ENCODE assay signal across 8 mouse cellular contexts in the genomic region with DNA sequence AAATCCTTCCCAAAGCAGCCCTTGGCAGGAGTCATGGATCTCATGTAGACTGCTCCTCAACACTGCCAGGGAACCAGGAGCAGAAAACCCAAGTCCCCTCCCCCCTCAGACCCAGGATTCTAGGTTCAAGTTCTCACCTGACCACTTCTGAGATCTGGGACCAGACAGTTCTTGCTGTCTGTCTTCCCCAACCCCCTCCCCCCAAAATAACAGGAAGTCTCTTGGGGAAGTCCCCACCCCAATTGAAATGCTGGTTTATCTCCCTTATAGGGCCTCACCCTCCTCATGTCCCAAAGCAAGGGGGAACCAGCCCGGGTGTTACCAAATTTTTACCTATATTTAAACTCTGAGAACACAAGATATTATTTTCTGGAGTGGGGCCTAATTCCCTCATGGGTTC. TPM values are rescaled to one million over a fixed set of nuclear protein-coding genes. Genes with fewer than 3 reads are reported as not detected.
DNase-seq lines count a peak whose midpoint lies in the region; ATAC-seq and TF ChIP-seq lines count a peak whose summit lies in the region.

No protein-coding gene starts in this region.

- peaks cover 39% of the 10 kb centered on the region for H3K79me2 ChIP-seq in CH12.LX (replicated peaks; ENCODE audit: control insufficient read depth, extremely low read depth, insufficient read depth, poor library complexity, severe bottlenecking)

- dilution Hi-C loops in CH12.LX (cut with MboI; ENCODE audit: extremely low pct_ligation_motif_present, extremely low pct_unique_long_range_greater_than_20kb, low sequenced_read_pairs): no loop called here

- H3K27ac ChIP-seq in hindbrain, embryonic 15.5 days (replicated peaks): 0 out of 2 replicates have a peak overlapping the region, but pooled peaks have one; percentile 71
- no peak overlapping the region for H3K27ac ChIP-seq in hindbrain, embryonic 16.5 days (ENCODE audit: low read depth, low read length)
- peak overlapping the region; percentile 97 for H3K27ac ChIP-seq in CH12.LX (ENCODE audit: insufficient read depth, low read depth)
- peak overlapping the region; percentile 78 to 89 for H3K27ac ChIP-seq in heart, embryonic 14.5 days (replicated peaks in 1 of 2; ENCODE audit: control insufficient read depth in 1 of 2, insufficient read depth in 1 of 2, low read depth in 2 of 2, low read length in 2 of 2)

- TF ChIP-seq POLR2A in CH12.LX (IDR thresholded peaks at IDR 0.05; ENCODE audit: low read depth, low read length): no peak

- no peak overlapping the region for H3K9ac ChIP-seq in hindbrain, embryonic 15.5 days
- H3K9ac ChIP-seq in hindbrain, embryonic 16.5 days (ENCODE audit: low read depth, low read length): no peak overlapping the region
- H3K9ac ChIP-seq in CH12.LX (ENCODE audit: insufficient read depth, low read depth): peak overlapping the region; percentile 98
- H3K9ac ChIP-seq in heart, embryonic 14.5 days (ENCODE audit: low read length): peak overlapping the region; percentile 84

- no peak for TF ChIP-seq RAD21 in CH12.LX (IDR thresholded peaks at IDR 0.05; ENCODE audit: low read depth, low read length)

- no peak overlapping the region for H3K4me3 ChIP-seq in hindbrain, embryonic 15.5 days
- no peak overlapping the region for H3K4me3 ChIP-seq in hindbrain, embryonic 16.5 days (ENCODE audit: low read length)
- peak overlapping the region in 1 of 3 experiments; percentile 77 for H3K4me3 ChIP-seq in CH12.LX (replicated peaks in 1 of 3; ENCODE audit: low read depth in 2 of 3, low read length in 2 of 3, poor library complexity in 1 of 3)
- peak overlapping the region in 1 of 2 experiments; percentile 75; a peak in 2 of 4 replicates for H3K4me3 ChIP-seq in heart, embryonic 14.5 days (ENCODE audit: control insufficient read depth in 1 of 2, insufficient read depth in 1 of 2, low read depth in 1 of 2, low read length in 2 of 2)

- peaks cover 40% of the 10 kb centered on the region for H3K4me1 ChIP-seq in hindbrain, embryonic 15.5 days (replicated peaks)
- H3K4me1 ChIP-seq in hindbrain, embryonic 16.5 days (ENCODE audit: control insufficient read depth, insufficient read depth, low read depth, low read length): peaks cover 13% of the 10 kb centered on the region
- H3K4me1 ChIP-seq in CH12.LX (ENCODE audit: control insufficient read depth in 1 of 2, insufficient read depth in 2 of 2): peaks cover 18 to 43% of the 10 kb centered on the region in 2 experiments
- H3K4me1 ChIP-seq in heart, embryonic 14.5 days (ENCODE audit: control insufficient read depth in 2 of 2, insufficient read depth in 2 of 2, low read length in 2 of 2): peaks cover 12 to 32% of the 10 kb centered on the region in 2 experiments; a peak in 3 of 4 replicates

- 0 out of 2 replicates have a peak, but pooled peaks have one; percentile 10 for TF ChIP-seq EP300 in CH12.LX (IDR thresholded peaks at IDR 0.05; ENCODE audit: low read length)

- no peak for ATAC-seq in hindbrain, embryonic 15.5 days (ENCODE audit: low FRiP score, low read depth)
- no peak for ATAC-seq in hindbrain, embryonic 16.5 days
- ATAC-seq in heart, embryonic 14.5 days (ENCODE audit: insufficient number of reproducible peaks, insufficient read depth, low FRiP score, low read depth): no peak
- peak; percentile 22 for ATAC-seq in megakaryocyte, adult 5-6 weeks (ENCODE audit: poor library complexity, severe bottlenecking)
- ATAC-seq in erythroblast, adult 5-6 weeks (replicated peaks; ENCODE audit: low FRiP score, poor library complexity, severe bottlenecking): no peak

- WGBS in hindbrain, embryonic 15.5 days: 64% methylated on average over 1 of the region's 1 CpGs
- 84% methylated on average over 1 of the region's 1 CpGs for WGBS in hindbrain, embryonic 16.5 days
- WGBS in heart, embryonic 14.5 days: 58% methylated on average over 1 of the region's 1 CpGs

- 0 out of 2 replicates have a peak overlapping the region, but pooled peaks have one; percentile 63 for H3K4me2 ChIP-seq in hindbrain, embryonic 15.5 days
- H3K4me2 ChIP-seq in hindbrain, embryonic 16.5 days (ENCODE audit: low read length): no peak overlapping the region
- peak overlapping the region; percentile 63 for H3K4me2 ChIP-seq in CH12.LX (ENCODE audit: insufficient read depth, low read depth, poor library complexity, severe bottlenecking)
- peak overlapping the region; percentile 80 for H3K4me2 ChIP-seq in heart, embryonic 14.5 days (ENCODE audit: low read length)

- no peaks in the 10 kb centered on the region for H3K36me3 ChIP-seq in hindbrain, embryonic 15.5 days
- no peaks in the 10 kb centered on the region for H3K36me3 ChIP-seq in hindbrain, embryonic 16.5 days (ENCODE audit: control insufficient read depth, insufficient read depth, low read length)
- peaks cover 23 to 42% of the 10 kb centered on the region in 2 experiments for H3K36me3 ChIP-seq in CH12.LX (replicated peaks in 1 of 2; ENCODE audit: control insufficient read depth in 1 of 2, insufficient read depth in 1 of 2, low read length in 1 of 2)
- H3K36me3 ChIP-seq in heart, embryonic 14.5 days (ENCODE audit: control insufficient read depth, insufficient read depth, low read length): no peaks in the 10 kb centered on the region

- H3K27me3 ChIP-seq in hindbrain, embryonic 15.5 days: no peaks in the 10 kb centered on the region
- H3K27me3 ChIP-seq in hindbrain, embryonic 16.5 days (replicated peaks; ENCODE audit: control insufficient read depth, insufficient read depth, low read length): no peaks in the 10 kb centered on the region
- no peaks in the 10 kb centered on the region for H3K27me3 ChIP-seq in CH12.LX (replicated peaks)
- H3K27me3 ChIP-seq in heart, embryonic 14.5 days (ENCODE audit: control insufficient read depth, insufficient read depth, low read length): no peaks in the 10 kb centered on the region

- no peak for TF ChIP-seq CTCF in CH12.LX (conservative IDR thresholded peaks at IDR 0.05 in 1 of 2, IDR thresholded peaks at IDR 0.05 in 1 of 2; ENCODE audit: low read depth in 2 of 2, low read length in 2 of 2)

- in situ Hi-C loops in CH12.LX (cut with MboI; ENCODE audit: low pct_ligation_motif_present, low pct_unique_long_range_greater_than_20kb, low sequenced_read_pairs): loop anchor here (10.0 kb wide), 1 partner anchor 47 kb away; no protein-coding TSS in a partner anchor

- DNase-seq in CH12.LX (ENCODE audit: extremely low read depth): peak; percentile 88
- DNase-seq in embryo, embryonic 9.5 days (ENCODE audit: extremely low spot score): no peak
- DNase-seq in testis, postnatal 14 days (ENCODE audit: low spot score): no peak

- no peaks in the 10 kb centered on the region for H3K9me3 ChIP-seq in hindbrain, embryonic 15.5 days
- H3K9me3 ChIP-seq in hindbrain, embryonic 16.5 days (ENCODE audit: control insufficient read depth, low read length): no peaks in the 10 kb centered on the region
- H3K9me3 ChIP-seq in CH12.LX (replicated peaks; ENCODE audit: low read length): no peaks in the 10 kb centered on the region
- H3K9me3 ChIP-seq in heart, embryonic 14.5 days (ENCODE audit: control insufficient read depth, low read length): no peaks in the 10 kb centered on the region

RNA-seq across cellular contexts. Expression of a gene that starts 0.9 kb away (rescaled TPM):
- polyA plus RNA-seq in hindbrain, embryonic 15.5 days (2015; fragmentation: Nextera tagmentation; extraction: Ambion mirVana): 64.6 and 73.5 TPM in 2 replicates
- polyA plus RNA-seq in hindbrain, embryonic 16.5 days (2015; fragmentation: Nextera tagmentation; extraction: Ambion mirVana): 47.0 and 62.1 TPM in 2 replicates
- total RNA-seq in CH12.LX (2012; rRNA removed) (37.8 and 40.2 TPM in 2 replicates), CH12.LX (2014; rRNA removed) (14.6 and 17.8 TPM in 2 replicates)
- 128 and 134 TPM in 2 replicates for polyA plus RNA-seq in CH12.LX (2012; ENCODE audit: insufficient read length, low read depth)
- polyA plus RNA-seq in heart, embryonic 14.5 days (2014; fragmentation: Nextera tagmentation; extraction: Ambion mirVana): 58.4 and 63.3 TPM in 2 replicates
- total RNA-seq in megakaryocyte, adult 5-6 weeks (2015): 142 and 156 TPM in 2 replicates
- 116 and 142 TPM in 2 replicates for total RNA-seq in megakaryocyte, adult 5-6 weeks (2017)
- total RNA-seq in erythroblast, adult 5-6 weeks (2015; ENCODE audit: low replicate concordance): 39.7 and 42.3 TPM in 2 replicates
- total RNA-seq in erythroblast, adult 5-6 weeks (2017; ENCODE audit: low replicate concordance): 25.0 and 31.2 TPM in 2 replicates

RNA-seq across cellular contexts. Expression of a gene that starts 4.7 kb away (rescaled TPM):
- polyA plus RNA-seq in hindbrain, embryonic 15.5 days (2015; fragmentation: Nextera tagmentation; extraction: Ambion mirVana): 0.17 and 0.46 TPM in 2 replicates
- 0.34 and 0.39 TPM in 2 replicates for polyA plus RNA-seq in hindbrain, embryonic 16.5 days (2015; fragmentation: Nextera tagmentation; extraction: Ambion mirVana)
- total RNA-seq in CH12.LX (2012; rRNA removed) (71.3 and 75.2 TPM in 2 replicates), CH12.LX (2014; rRNA removed) (46.6 and 51.8 TPM in 2 replicates)
- 313 and 422 TPM in 2 replicates for polyA plus RNA-seq in CH12.LX (2012; ENCODE audit: insufficient read length, low read depth)
- not detected in 2 replicates for polyA plus RNA-seq in heart, embryonic 14.5 days (2014; fragmentation: Nextera tagmentation; extraction: Ambion mirVana)
- 0.64 and 1.0 TPM in 2 replicates for total RNA-seq in megakaryocyte, adult 5-6 weeks (2015)
- total RNA-seq in megakaryocyte, adult 5-6 weeks (2017): 0.18 and 0.24 TPM in 2 replicates
- total RNA-seq in erythroblast, adult 5-6 weeks (2015; ENCODE audit: low replicate concordance): 0.84 and 0.96 TPM in 2 replicates
- 0.43 TPM in 1 of 2 replicates, not detected in the other for total RNA-seq in erythroblast, adult 5-6 weeks (2017; ENCODE audit: low replicate concordance)

RNA-seq across cellular contexts. Expression of a gene that starts 17.7 kb away (rescaled TPM):
- 1,106 and 1,236 TPM in 2 replicates for polyA plus RNA-seq in hindbrain, embryonic 15.5 days (2015; fragmentation: Nextera tagmentation; extraction: Ambion mirVana)
- 1,005 and 1,089 TPM in 2 replicates for polyA plus RNA-seq in hindbrain, embryonic 16.5 days (2015; fragmentation: Nextera tagmentation; extraction: Ambion mirVana)
- total RNA-seq in CH12.LX (2012; rRNA removed) (4,140 and 4,169 TPM in 2 replicates), CH12.LX (2014; rRNA removed) (2,094 and 2,149 TPM in 2 replicates)
- 1,720 and 1,739 TPM in 2 replicates for polyA plus RNA-seq in CH12.LX (2012; ENCODE audit: insufficient read length, low read depth)
- 1,418 and 1,656 TPM in 2 replicates for polyA plus RNA-seq in heart, embryonic 14.5 days (2014; fragmentation: Nextera tagmentation; extraction: Ambion mirVana)
- 1,493 and 1,909 TPM in 2 replicates for total RNA-seq in megakaryocyte, adult 5-6 weeks (2015)
- 575 and 756 TPM in 2 replicates for total RNA-seq in megakaryocyte, adult 5-6 weeks (2017)
- total RNA-seq in erythroblast, adult 5-6 weeks (2015; ENCODE audit: low replicate concordance): 474 and 634 TPM in 2 replicates
- 204 and 237 TPM in 2 replicates for total RNA-seq in erythroblast, adult 5-6 weeks (2017; ENCODE audit: low replicate concordance)

RNA-seq across cellular contexts. Expression of a gene that starts 32.0 kb away (rescaled TPM):
- polyA plus RNA-seq in hindbrain, embryonic 15.5 days (2015; fragmentation: Nextera tagmentation; extraction: Ambion mirVana): 0.20 and 0.30 TPM in 2 replicates
- polyA plus RNA-seq in hindbrain, embryonic 16.5 days (2015; fragmentation: Nextera tagmentation; extraction: Ambion mirVana): 0.30 and 0.47 TPM in 2 replicates
- total RNA-seq in CH12.LX (2012; rRNA removed): not detected in 2 replicates
- not detected in 2 replicates for total RNA-seq in CH12.LX (2014; rRNA removed)
- polyA plus RNA-seq in CH12.LX (2012; ENCODE audit: insufficient read length, low read depth): not detected in 2 replicates
- polyA plus RNA-seq in heart, embryonic 14.5 days (2014; fragmentation: Nextera tagmentation; extraction: Ambion mirVana): not detected in 2 replicates
- total RNA-seq in megakaryocyte, adult 5-6 weeks (2015): not detected in 2 replicates
- not detected in 2 replicates for total RNA-seq in megakaryocyte, adult 5-6 weeks (2017)
- not detected in 2 replicates for total RNA-seq in erythroblast, adult 5-6 weeks (2015; ENCODE audit: low replicate concordance)
- total RNA-seq in erythroblast, adult 5-6 weeks (2017; ENCODE audit: low replicate concordance): not detected in 2 replicates

RNA-seq across cellular contexts. Expression of a gene that starts 32.1 kb away (rescaled TPM):
- polyA plus RNA-seq in hindbrain, embryonic 15.5 days (2015; fragmentation: Nextera tagmentation; extraction: Ambion mirVana): not detected in 2 replicates
- 0.21 and 0.29 TPM in 2 replicates for polyA plus RNA-seq in hindbrain, embryonic 16.5 days (2015; fragmentation: Nextera tagmentation; extraction: Ambion mirVana)
- not detected in 2 replicates for total RNA-seq in CH12.LX (2012; rRNA removed)
- not detected in 2 replicates for total RNA-seq in CH12.LX (2014; rRNA removed)
- not detected in 2 replicates for polyA plus RNA-seq in CH12.LX (2012; ENCODE audit: insufficient read length, low read depth)
- polyA plus RNA-seq in heart, embryonic 14.5 days (2014; fragmentation: Nextera tagmentation; extraction: Ambion mirVana): not detected in 2 replicates
- total RNA-seq in megakaryocyte, adult 5-6 weeks (2015): not detected in 2 replicates
- not detected in 2 replicates for total RNA-seq in megakaryocyte, adult 5-6 weeks (2017)
- total RNA-seq in erythroblast, adult 5-6 weeks (2015; ENCODE audit: low replicate concordance): not detected in 2 replicates
- total RNA-seq in erythroblast, adult 5-6 weeks (2017; ENCODE audit: low replicate concordance): not detected in 2 replicates

Comparison
In these comparisons a context has a peak if more than half of its experiments do, and no peak if none do; other contexts are left out.
1. H3K9ac ChIP-seq: peak in CH12.LX (single experiment) and heart, embryonic 14.5 days (single experiment); none in hindbrain, embryonic 15.5 days (single experiment) and hindbrain, embryonic 16.5 days (single experiment).
2. RNA of a gene that starts 4.7 kb away (polyA plus RNA-seq): 313 to 422 TPM in CH12.LX; 0.34 to 0.39 TPM in hindbrain, embryonic 16.5 days, 0.17 to 0.46 TPM in hindbrain, embryonic 15.5 days and not detected in heart, embryonic 14.5 days; every median in the first group is over 100 times any median in the second.